ENCODE assay signal across 20 mouse cellular contexts in the genomic region with DNA sequence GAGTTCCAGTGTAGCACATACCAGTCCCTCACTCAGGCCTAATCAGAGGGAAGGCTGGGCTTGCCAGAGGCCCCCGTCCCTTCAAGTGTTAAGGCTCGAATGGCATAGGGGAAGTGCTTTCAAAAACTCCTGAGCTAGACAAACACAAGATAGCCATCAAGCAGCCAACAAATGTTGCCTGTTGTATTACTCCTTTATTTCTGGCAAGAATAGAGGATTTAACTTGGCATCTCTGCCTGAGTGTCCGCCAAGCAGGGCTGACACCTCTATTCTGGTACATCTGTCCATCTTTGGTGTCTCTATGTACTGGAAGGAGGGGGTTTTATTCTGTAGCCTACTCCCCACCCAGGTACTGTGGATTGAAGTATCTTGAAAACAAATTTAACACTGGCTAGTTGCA. TPM values are rescaled to one million over a fixed set of nuclear protein-coding genes. Genes with fewer than 3 reads are reported as not detected.
DNase-seq lines count a peak whose midpoint lies in the region; ATAC-seq and TF ChIP-seq lines count a peak whose summit lies in the region.
"Had no signal": no experiment of that assay in that cellular context is flagged by ENCODE, and none has a peak within 500 bp of the region (broad histone marks: within the 10 kb centered on the region; RNA-seq: fewer than 3 reads in every experiment).

No protein-coding gene starts in this region.

- H3K79me2 ChIP-seq in liver, adult 2 months (ENCODE audit: control insufficient read depth, insufficient read depth, low read length), result no peaks in the 10 kb centered on the region

- peaks cover 47% of the 10 kb centered on the region for H3K36me3 ChIP-seq in forebrain, embryonic 14.5 days (ENCODE audit: control insufficient read depth, insufficient read depth, low read length)
- H3K36me3 ChIP-seq in forebrain, embryonic 12.5 days (replicated peaks), result peaks cover 63% of the 10 kb centered on the region
- H3K36me3 ChIP-seq in heart, embryonic 14.5 days (ENCODE audit: control insufficient read depth, insufficient read depth, low read length), result peaks cover 76% of the 10 kb centered on the region
- no peaks in the 10 kb centered on the region for H3K36me3 ChIP-seq in liver, adult 2 months (ENCODE audit: control insufficient read depth, insufficient read depth, low read length)
- H3K36me3 ChIP-seq in liver, embryonic 11.5 days (ENCODE audit: control insufficient read depth, insufficient read depth, low read length), result peaks cover 39% of the 10 kb centered on the region
- peaks cover 24% of the 10 kb centered on the region for H3K36me3 ChIP-seq in neural tube, embryonic 15.5 days

- no peaks in the 10 kb centered on the region for H3K27me3 ChIP-seq in forebrain, embryonic 14.5 days (replicated peaks; ENCODE audit: control insufficient read depth, insufficient read depth, low read length)
- H3K27me3 ChIP-seq in forebrain, embryonic 12.5 days, result no peaks in the 10 kb centered on the region
- no peaks in the 10 kb centered on the region for H3K27me3 ChIP-seq in heart, embryonic 14.5 days (ENCODE audit: control insufficient read depth, insufficient read depth, low read length)
- H3K27me3 ChIP-seq in liver, adult 2 months (ENCODE audit: control insufficient read depth, insufficient read depth, low read length), result no peaks in the 10 kb centered on the region
- H3K27me3 ChIP-seq in liver, embryonic 11.5 days (replicated peaks; ENCODE audit: control insufficient read depth, insufficient read depth, low read length), result no peaks in the 10 kb centered on the region
- no peaks in the 10 kb centered on the region for H3K27me3 ChIP-seq in neural tube, embryonic 15.5 days (replicated peaks)
- H3K27me3 ChIP-seq: hindbrain, embryonic 15.5 days; Patski had no signal

- H3K27ac ChIP-seq in forebrain, embryonic 14.5 days (ENCODE audit: low read depth, low read length), result 0 out of 2 replicates have a peak overlapping the region, but pooled peaks have one; percentile 40
- H3K27ac ChIP-seq in forebrain, embryonic 12.5 days, result no peak overlapping the region; the same call in 1 of the 2 replicates
- 0 out of 4 replicates have a peak overlapping the region, but pooled peaks of 1 of the 2 experiments have one; percentile 24 for H3K27ac ChIP-seq in heart, embryonic 14.5 days (replicated peaks in 1 of 2; ENCODE audit: control insufficient read depth in 1 of 2, insufficient read depth in 1 of 2, low read depth in 2 of 2, low read length in 2 of 2)
- no peak overlapping the region for H3K27ac ChIP-seq in liver, adult 2 months (replicated peaks; ENCODE audit: insufficient read depth, low read depth, low read length)
- H3K27ac ChIP-seq in liver, embryonic 11.5 days (ENCODE audit: low read depth, low read length), result no peak overlapping the region
- peak overlapping the region; percentile 56; the same call in 1 of the 2 replicates for H3K27ac ChIP-seq in neural tube, embryonic 15.5 days (replicated peaks)
- H3K27ac ChIP-seq: hindbrain, embryonic 15.5 days; kidney, postnatal 0 days; left cerebral cortex, adult 2 months; macrophage had no signal

- H3K9ac ChIP-seq in forebrain, embryonic 14.5 days (ENCODE audit: low read length), result 0 out of 2 replicates have a peak overlapping the region, but pooled peaks have one; percentile 13
- no peak overlapping the region for H3K9ac ChIP-seq in forebrain, embryonic 12.5 days
- peak overlapping the region; percentile 13; the same call in 1 of the 2 replicates for H3K9ac ChIP-seq in heart, embryonic 14.5 days (ENCODE audit: low read length)
- H3K9ac ChIP-seq in liver, adult 2 months (ENCODE audit: low read depth, low read length), result no peak overlapping the region
- no peak overlapping the region for H3K9ac ChIP-seq in liver, embryonic 11.5 days (ENCODE audit: low read depth, low read length)
- H3K9ac ChIP-seq in neural tube, embryonic 15.5 days (replicated peaks), result no peak overlapping the region
- H3K9ac ChIP-seq: hindbrain, embryonic 15.5 days had no signal

- ATAC-seq in forebrain, embryonic 14.5 days, result no peak
- no peak for ATAC-seq in forebrain, embryonic 12.5 days (ENCODE audit: low FRiP score)
- ATAC-seq in heart, embryonic 14.5 days (ENCODE audit: insufficient number of reproducible peaks, insufficient read depth, low FRiP score, low read depth), result no peak
- ATAC-seq in liver, embryonic 11.5 days (replicated peaks; ENCODE audit: low FRiP score), result no peak
- ATAC-seq in neural tube, embryonic 15.5 days (ENCODE audit: low FRiP score), result no peak
- ATAC-seq: activated CD4-positive, CD25-positive, alpha-beta regulatory T cell, adult 4 months; intestine, postnatal 0 days; midbrain, embryonic 16.5 days; Patski had no signal

- no peak for TF ChIP-seq POLR2A in liver, adult 2 months (IDR thresholded peaks at IDR 0.05; ENCODE audit: extremely low read depth, insufficient read depth, low read length)

- H3K9me3 ChIP-seq in forebrain, embryonic 14.5 days (replicated peaks; ENCODE audit: control insufficient read depth, low read length), result no peaks in the 10 kb centered on the region
- no peaks in the 10 kb centered on the region for H3K9me3 ChIP-seq in forebrain, embryonic 12.5 days
- H3K9me3 ChIP-seq in heart, embryonic 14.5 days (ENCODE audit: control insufficient read depth, low read length), result no peaks in the 10 kb centered on the region
- no peaks in the 10 kb centered on the region for H3K9me3 ChIP-seq in liver, embryonic 11.5 days (ENCODE audit: control insufficient read depth, low read length)
- no peaks in the 10 kb centered on the region for H3K9me3 ChIP-seq in neural tube, embryonic 15.5 days (replicated peaks)
- H3K9me3 ChIP-seq: hindbrain, embryonic 15.5 days; limb, embryonic 10.5 days had no signal

- no peak overlapping the region for H3K4me3 ChIP-seq in forebrain, embryonic 14.5 days (ENCODE audit: low read depth, low read length)
- no peak overlapping the region for H3K4me3 ChIP-seq in forebrain, embryonic 12.5 days (replicated peaks)
- H3K4me3 ChIP-seq in heart, embryonic 14.5 days (ENCODE audit: control insufficient read depth in 1 of 2, insufficient read depth in 1 of 2, low read depth in 1 of 2, low read length in 2 of 2), result no peak overlapping the region
- H3K4me3 ChIP-seq in liver, adult 2 months (ENCODE audit: insufficient read depth, low read depth, low read length), result no peak overlapping the region
- no peak overlapping the region for H3K4me3 ChIP-seq in liver, embryonic 11.5 days (ENCODE audit: low read depth, low read length)
- H3K4me3 ChIP-seq in neural tube, embryonic 15.5 days (replicated peaks), result no peak overlapping the region
- H3K4me3 ChIP-seq: erythroblast, embryonic 14.5 days; hindbrain, embryonic 15.5 days; left cerebral cortex, adult 2 months; limb, embryonic 10.5 days had no signal

- no peak for TF ChIP-seq CTCF in liver, adult 2 months (IDR thresholded peaks at IDR 0.05; ENCODE audit: low read depth, low read length)

- peaks cover 22% of the 10 kb centered on the region for H3K4me1 ChIP-seq in forebrain, embryonic 14.5 days (ENCODE audit: control insufficient read depth, insufficient read depth, low read length)
- H3K4me1 ChIP-seq in forebrain, embryonic 12.5 days, result peaks cover 8% of the 10 kb centered on the region; the same call in 1 of the 2 replicates
- H3K4me1 ChIP-seq in heart, embryonic 14.5 days (ENCODE audit: control insufficient read depth in 2 of 2, insufficient read depth in 2 of 2, low read length in 2 of 2), result peaks cover 28 to 61% of the 10 kb centered on the region in 2 experiments
- peaks cover 2% of the 10 kb centered on the region for H3K4me1 ChIP-seq in liver, adult 2 months (ENCODE audit: control insufficient read depth, insufficient read depth, low read length)
- H3K4me1 ChIP-seq in liver, embryonic 11.5 days (replicated peaks; ENCODE audit: control insufficient read depth, insufficient read depth, low read length), result no peaks in the 10 kb centered on the region; the same call in 1 of the 2 replicates
- H3K4me1 ChIP-seq in neural tube, embryonic 15.5 days, result peaks cover 27% of the 10 kb centered on the region

- no peak for DNase-seq in forebrain, embryonic 14.5 days (ENCODE audit: low spot score)
- DNase-seq in heart, adult 18-20 months, result no peak
- DNase-seq in liver, adult 2 months (ENCODE audit: extremely low read depth, low read depth, low spot score), result peak; percentile 27
- no peak for DNase-seq in liver, embryonic 11.5 days (ENCODE audit: low spot score)
- no peak for DNase-seq in neural tube, embryonic 10.5 days (ENCODE audit: extremely low spot score, low spot score)
- DNase-seq: adrenal gland, postnatal 14 days; thymus, postnatal 4 days had no signal

- WGBS in forebrain, embryonic 14.5 days, result 57% methylated on average over 3 of the region's 3 CpGs
- WGBS in forebrain, embryonic 12.5 days, result 77% methylated on average over 3 of the region's 3 CpGs
- 34% methylated on average over 3 of the region's 3 CpGs for WGBS in heart, embryonic 14.5 days
- WGBS in liver, adult 2 months, result 44% methylated on average over 3 of the region's 3 CpGs
- WGBS in liver, embryonic 11.5 days, result 70% methylated on average over 3 of the region's 3 CpGs
- WGBS in neural tube, embryonic 15.5 days, result 76% methylated on average over 3 of the region's 3 CpGs

- H3K4me2 ChIP-seq in forebrain, embryonic 14.5 days (ENCODE audit: low read length), result no peak overlapping the region
- H3K4me2 ChIP-seq in forebrain, embryonic 12.5 days, result no peak overlapping the region
- H3K4me2 ChIP-seq in heart, embryonic 14.5 days (ENCODE audit: low read length), result no peak overlapping the region
- H3K4me2 ChIP-seq in liver, embryonic 11.5 days, result no peak overlapping the region
- H3K4me2 ChIP-seq in neural tube, embryonic 15.5 days, result no peak overlapping the region
- H3K4me2 ChIP-seq: hindbrain, embryonic 15.5 days had no signal

RNA-seq across cellular contexts. Expression of a gene that starts 10.6 kb away (rescaled TPM):
- polyA plus RNA-seq in forebrain, embryonic 14.5 days (2014; fragmentation: Nextera tagmentation; extraction: Ambion mirVana), result 52.3 and 62.1 TPM in 2 replicates
- 68.6 and 73.2 TPM in 2 replicates for polyA plus RNA-seq in forebrain, embryonic 12.5 days (2016; fragmentation: Nextera tagmentation; extraction: Ambion mirVana)
- 144 and 147 TPM in 2 replicates for polyA plus RNA-seq in heart, embryonic 14.5 days (2014; fragmentation: Nextera tagmentation; extraction: Ambion mirVana)
- 100 to 1,000 TPM; 240 to 253 TPM for total RNA-seq in heart, adult 18-20 months (2021)
- total RNA-seq in liver, adult 2 months (2014; rRNA removed), result 4.4 and 4.5 TPM in 2 replicates
- polyA plus RNA-seq in liver, adult 2 months (2012; rRNA removed), result 11.4 and 22.1 TPM in 2 replicates
- polyA plus RNA-seq in liver, embryonic 11.5 days (2014; fragmentation: Nextera tagmentation; extraction: Ambion mirVana), result 129 and 134 TPM in 2 replicates
- 110 and 134 TPM in 2 replicates for polyA plus RNA-seq in neural tube, embryonic 15.5 days (2015; fragmentation: Nextera tagmentation; extraction: Ambion mirVana)

RNA-seq across cellular contexts. Expression of a gene that starts 14.7 kb away (rescaled TPM):
- 13.8 and 14.5 TPM in 2 replicates for polyA plus RNA-seq in forebrain, embryonic 14.5 days (2014; fragmentation: Nextera tagmentation; extraction: Ambion mirVana)
- polyA plus RNA-seq in forebrain, embryonic 12.5 days (2016; fragmentation: Nextera tagmentation; extraction: Ambion mirVana), result 19.5 and 22.6 TPM in 2 replicates
- polyA plus RNA-seq in heart, embryonic 14.5 days (2014; fragmentation: Nextera tagmentation; extraction: Ambion mirVana), result 0.57 and 1.00 TPM in 2 replicates
- total RNA-seq in heart, adult 18-20 months (2021), result 1 to 10 TPM in 1 of 2 experiments, under 1 TPM in 1; 0.79 to 1.1 TPM
- total RNA-seq in liver, adult 2 months (2014; rRNA removed), result 0.13 and 0.18 TPM in 2 replicates
- polyA plus RNA-seq in liver, adult 2 months (2012; rRNA removed), result 0.17 and 0.28 TPM in 2 replicates
- polyA plus RNA-seq in liver, embryonic 11.5 days (2014; fragmentation: Nextera tagmentation; extraction: Ambion mirVana), result 0.39 and 0.43 TPM in 2 replicates
- polyA plus RNA-seq in neural tube, embryonic 15.5 days (2015; fragmentation: Nextera tagmentation; extraction: Ambion mirVana), result 32.7 and 41.3 TPM in 2 replicates

RNA-seq across cellular contexts. Expression of a gene that starts 22.5 kb away (rescaled TPM):
- polyA plus RNA-seq in forebrain, embryonic 14.5 days (2014; fragmentation: Nextera tagmentation; extraction: Ambion mirVana), result 55.1 and 60.0 TPM in 2 replicates
- polyA plus RNA-seq in forebrain, embryonic 12.5 days (2016; fragmentation: Nextera tagmentation; extraction: Ambion mirVana), result 55.7 and 60.1 TPM in 2 replicates
- 29.8 and 36.7 TPM in 2 replicates for polyA plus RNA-seq in heart, embryonic 14.5 days (2014; fragmentation: Nextera tagmentation; extraction: Ambion mirVana)
- total RNA-seq in heart, adult 18-20 months (2021), result 10 to 100 TPM in 1 of 2 experiments, 1 to 10 TPM in 1; 9.9 to 12.0 TPM
- total RNA-seq in liver, adult 2 months (2014; rRNA removed), result 11.5 and 16.7 TPM in 2 replicates
- polyA plus RNA-seq in liver, adult 2 months (2012; rRNA removed), result 28.9 and 34.0 TPM in 2 replicates
- polyA plus RNA-seq in liver, embryonic 11.5 days (2014; fragmentation: Nextera tagmentation; extraction: Ambion mirVana), result 49.4 and 55.0 TPM in 2 replicates
- 38.2 and 42.3 TPM in 2 replicates for polyA plus RNA-seq in neural tube, embryonic 15.5 days (2015; fragmentation: Nextera tagmentation; extraction: Ambion mirVana)

RNA-seq across cellular contexts. Expression of a gene that starts 31.3 kb away (rescaled TPM):
- 13.1 and 13.2 TPM in 2 replicates for polyA plus RNA-seq in forebrain, embryonic 14.5 days (2014; fragmentation: Nextera tagmentation; extraction: Ambion mirVana)
- 13.4 and 15.4 TPM in 2 replicates for polyA plus RNA-seq in forebrain, embryonic 12.5 days (2016; fragmentation: Nextera tagmentation; extraction: Ambion mirVana)
- polyA plus RNA-seq in heart, embryonic 14.5 days (2014; fragmentation: Nextera tagmentation; extraction: Ambion mirVana), result 7.9 and 9.2 TPM in 2 replicates
- 10 to 100 TPM; 24.2 to 28.7 TPM for total RNA-seq in heart, adult 18-20 months (2021)
- total RNA-seq in liver, adult 2 months (2014; rRNA removed), result 13.7 and 15.9 TPM in 2 replicates
- 16.3 and 18.7 TPM in 2 replicates for polyA plus RNA-seq in liver, adult 2 months (2012; rRNA removed)
- 9.3 and 11.1 TPM in 2 replicates for polyA plus RNA-seq in liver, embryonic 11.5 days (2014; fragmentation: Nextera tagmentation; extraction: Ambion mirVana)
- polyA plus RNA-seq in neural tube, embryonic 15.5 days (2015; fragmentation: Nextera tagmentation; extraction: Ambion mirVana), result 10.0 and 12.7 TPM in 2 replicates

RNA-seq across cellular contexts. Expression of a gene that starts 31.5 kb away (rescaled TPM):
- polyA plus RNA-seq in forebrain, embryonic 14.5 days (2014; fragmentation: Nextera tagmentation; extraction: Ambion mirVana), result 7.3 and 7.7 TPM in 2 replicates
- 14.6 and 15.2 TPM in 2 replicates for polyA plus RNA-seq in forebrain, embryonic 12.5 days (2016; fragmentation: Nextera tagmentation; extraction: Ambion mirVana)
- 7.3 and 7.6 TPM in 2 replicates for polyA plus RNA-seq in heart, embryonic 14.5 days (2014; fragmentation: Nextera tagmentation; extraction: Ambion mirVana)
- under 1 TPM; 0.22 to 0.72 TPM for total RNA-seq in heart, adult 18-20 months (2021)
- total RNA-seq in liver, adult 2 months (2014; rRNA removed), result 3.3 and 4.2 TPM in 2 replicates
- 1.7 and 1.9 TPM in 2 replicates for polyA plus RNA-seq in liver, adult 2 months (2012; rRNA removed)
- 10.2 and 13.1 TPM in 2 replicates for polyA plus RNA-seq in liver, embryonic 11.5 days (2014; fragmentation: Nextera tagmentation; extraction: Ambion mirVana)
- 14.9 and 17.0 TPM in 2 replicates for polyA plus RNA-seq in neural tube, embryonic 15.5 days (2015; fragmentation: Nextera tagmentation; extraction: Ambion mirVana)

Comparison
In these comparisons a context has a peak if more than half of its experiments do, and no peak if none do; other contexts are left out.
1. H3K27ac ChIP-seq: peak in forebrain, embryonic 14.5 days (single experiment) and neural tube, embryonic 15.5 days (single experiment); none in forebrain, embryonic 12.5 days (single experiment), liver, adult 2 months (single experiment) and liver, embryonic 11.5 days (single experiment).
2. H3K9ac ChIP-seq: peak in forebrain, embryonic 14.5 days (single experiment) and heart, embryonic 14.5 days (single experiment); none in forebrain, embryonic 12.5 days (single experiment), liver, adult 2 months (single experiment), liver, embryonic 11.5 days (single experiment) and neural tube, embryonic 15.5 days (single experiment).